Mouse (Mus musculus) erythroblast, adult 5-6 weeks (primary cell): Measurements from ENCODE around the gene Hsf4. TPM values are rescaled to one million over a fixed set of nuclear protein-coding genes. Genes with fewer than 3 reads are reported as not detected.
"Not testable (repeated sequence)": the region's sequence is repeated elsewhere in the genome, so short reads cannot be mapped to it uniquely, and the experiment has no call there.

Experiments
- ATAC-seq: replicated peaks from 2 replicates; pipeline ENCODE4 v1.8.0; 2016; ENCODE audit warnings: moderate number of reproducible peaks, mild to moderate bottlenecking, moderate TSS enrichment, inconsistent platforms; ENCODE audit not compliant: poor library complexity, low FRiP score, severe bottlenecking
- total RNA-seq, 2 experiments: library from RNA; stranded (forward) in 1 of 2; stranded (reverse) in 1 of 2; fragments of 150-400 nt in 1 of 2; fragments of 200-764, 138-1000 nt in 1 of 2; gene quantifications; 2 replicates each; pipeline versions ENCODE4 v1.2.3 to v1.2.4; 2015 to 2017; ENCODE audit warnings: low replicate concordance in 2 of 2

Gene Hsf4
- total RNA-seq, 2 experiments from 2014 or later = not detected

DNA sequence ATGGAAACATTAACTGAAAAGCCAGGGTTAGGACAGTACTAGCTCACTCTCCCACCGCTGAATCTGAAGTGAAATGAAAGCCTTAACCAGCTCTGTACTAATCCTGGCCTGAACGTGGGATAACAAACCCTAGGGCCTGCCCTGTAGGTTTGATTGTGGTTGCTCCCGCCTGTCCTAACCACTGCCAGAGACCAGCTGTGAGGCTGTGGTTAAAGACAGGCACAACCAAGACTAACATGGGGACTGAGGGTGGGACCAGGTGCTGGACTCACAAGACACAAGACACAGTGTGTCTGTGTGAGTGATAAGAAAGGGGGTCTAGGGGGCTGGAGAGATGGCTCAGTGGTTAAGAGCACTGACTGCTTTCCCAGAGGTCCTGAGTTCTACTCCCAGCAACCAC is 11.0 kb downstream of the Hsf4 start:
- ATAC-seq = no peak

DNA sequence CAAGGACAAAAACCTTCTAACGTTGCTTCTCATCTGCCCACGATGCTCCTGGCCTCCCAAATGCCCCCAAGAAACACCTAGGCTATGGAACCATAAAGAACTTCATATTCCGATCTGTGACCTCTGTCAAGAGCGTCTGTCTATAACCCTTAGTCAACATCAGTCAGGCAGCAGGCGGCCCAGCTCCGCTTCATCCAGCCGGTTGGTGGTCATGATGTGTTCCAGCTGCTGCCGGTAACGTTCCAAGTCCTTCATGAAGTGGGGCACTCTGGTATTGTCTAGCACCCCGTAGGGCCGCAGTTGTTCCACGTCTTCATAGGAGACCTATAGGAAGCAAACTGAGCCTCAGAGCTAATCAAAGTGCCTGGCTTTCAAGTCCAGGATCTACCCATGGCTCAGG is 12.2 kb downstream of the Hsf4 start:
- no peak for ATAC-seq

DNA sequence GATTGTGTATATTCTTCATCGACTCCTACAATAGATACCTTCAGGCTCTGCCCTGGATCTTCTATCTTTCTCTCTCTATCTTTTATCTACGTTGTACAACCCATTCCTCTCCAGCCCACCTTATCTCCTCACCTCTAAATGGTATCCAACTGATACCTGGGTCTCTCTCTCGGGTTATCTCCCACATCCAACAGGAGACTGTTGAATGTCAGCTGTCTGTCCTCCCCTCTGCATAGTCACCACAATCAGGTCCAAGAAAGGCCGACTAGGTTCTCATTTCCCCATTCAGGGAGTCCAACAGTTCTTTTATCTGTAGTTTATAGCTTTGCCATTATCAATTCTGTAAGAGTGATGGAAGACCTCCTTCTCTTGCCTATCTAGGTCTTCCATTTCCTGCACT is 12.6 kb downstream of the Hsf4 start:
- no peak for ATAC-seq

DNA sequence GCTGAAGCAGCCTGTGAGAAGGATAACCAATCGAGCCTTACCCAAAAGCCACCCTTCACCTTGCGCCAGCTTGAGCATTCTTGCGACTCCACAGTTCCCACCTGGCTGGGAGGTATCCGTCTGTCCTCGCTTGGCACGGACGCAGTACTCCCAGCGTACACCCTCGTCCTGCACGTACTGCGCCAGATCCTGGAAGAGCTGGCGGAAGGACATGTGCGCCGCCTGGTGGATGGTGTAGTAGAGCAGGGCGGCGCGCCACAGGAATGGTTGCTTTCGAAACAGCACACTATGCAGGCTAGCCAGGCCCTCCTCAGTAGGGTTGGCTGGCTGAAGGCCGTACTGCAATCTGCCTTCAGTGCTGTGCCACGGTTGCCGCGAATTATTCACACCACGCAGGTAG is 13.5 kb downstream of the Hsf4 start:
- peak; percentile 66 for ATAC-seq

DNA sequence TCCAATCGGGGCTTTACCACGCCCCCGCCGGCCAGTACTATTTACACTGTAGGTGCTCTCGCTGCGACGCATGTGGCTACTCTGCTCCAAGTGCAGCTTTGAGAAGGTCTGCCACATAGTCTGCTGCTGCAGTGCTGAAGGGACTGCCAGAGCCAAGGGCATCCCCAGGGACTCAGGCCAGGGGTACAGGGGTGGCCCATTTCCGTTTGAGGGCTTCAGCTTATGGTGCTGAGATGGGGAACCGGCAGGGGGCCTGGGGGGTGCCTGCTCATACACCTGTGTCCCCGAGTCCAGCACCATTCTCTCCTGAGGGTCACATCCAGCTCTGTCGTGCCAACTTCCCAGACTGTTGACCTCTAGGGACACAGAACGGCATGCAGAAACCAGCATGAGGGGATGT is 15.9 kb downstream of the Hsf4 start:
- ATAC-seq = no peak

DNA sequence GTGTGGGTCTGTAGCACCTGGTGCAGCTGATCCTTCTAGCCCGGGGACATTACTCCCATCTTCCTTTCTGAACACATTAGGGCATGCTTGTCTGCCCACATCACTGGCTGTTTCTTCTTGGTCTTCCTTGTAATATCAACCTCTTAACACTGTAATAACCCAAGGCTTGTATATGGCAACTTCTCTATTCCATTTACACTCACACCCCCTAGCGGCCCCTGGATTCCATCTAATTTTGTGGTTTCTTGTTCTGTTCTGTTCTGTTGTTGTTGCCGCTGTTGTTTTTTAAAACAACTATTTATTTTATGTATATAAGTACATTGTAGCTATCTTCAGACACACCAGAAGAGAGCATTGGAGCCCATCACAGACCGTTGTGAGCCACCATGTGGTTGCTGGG is 17.3 kb downstream of the Hsf4 start:
- no peak for ATAC-seq

DNA sequence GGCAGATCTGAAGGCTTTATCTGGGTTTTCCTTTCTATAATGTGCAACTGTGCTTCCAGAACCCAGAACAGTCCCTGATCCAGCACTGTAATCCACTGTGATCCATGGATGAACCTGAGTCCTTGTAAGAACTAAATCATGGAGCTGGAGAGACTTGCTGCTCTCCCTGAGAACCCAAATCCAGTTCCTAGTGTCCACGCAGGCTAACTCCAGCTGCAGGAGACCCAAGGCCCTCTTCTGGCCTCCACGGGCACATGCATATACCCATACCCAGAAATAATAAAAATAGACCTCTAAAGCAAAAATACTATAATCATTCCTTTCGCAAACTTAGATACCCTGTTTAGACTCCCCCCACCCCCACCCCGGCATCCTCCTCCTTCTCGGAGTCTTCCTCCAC is 18.6 kb downstream of the Hsf4 start:
- no peak for ATAC-seq

DNA sequence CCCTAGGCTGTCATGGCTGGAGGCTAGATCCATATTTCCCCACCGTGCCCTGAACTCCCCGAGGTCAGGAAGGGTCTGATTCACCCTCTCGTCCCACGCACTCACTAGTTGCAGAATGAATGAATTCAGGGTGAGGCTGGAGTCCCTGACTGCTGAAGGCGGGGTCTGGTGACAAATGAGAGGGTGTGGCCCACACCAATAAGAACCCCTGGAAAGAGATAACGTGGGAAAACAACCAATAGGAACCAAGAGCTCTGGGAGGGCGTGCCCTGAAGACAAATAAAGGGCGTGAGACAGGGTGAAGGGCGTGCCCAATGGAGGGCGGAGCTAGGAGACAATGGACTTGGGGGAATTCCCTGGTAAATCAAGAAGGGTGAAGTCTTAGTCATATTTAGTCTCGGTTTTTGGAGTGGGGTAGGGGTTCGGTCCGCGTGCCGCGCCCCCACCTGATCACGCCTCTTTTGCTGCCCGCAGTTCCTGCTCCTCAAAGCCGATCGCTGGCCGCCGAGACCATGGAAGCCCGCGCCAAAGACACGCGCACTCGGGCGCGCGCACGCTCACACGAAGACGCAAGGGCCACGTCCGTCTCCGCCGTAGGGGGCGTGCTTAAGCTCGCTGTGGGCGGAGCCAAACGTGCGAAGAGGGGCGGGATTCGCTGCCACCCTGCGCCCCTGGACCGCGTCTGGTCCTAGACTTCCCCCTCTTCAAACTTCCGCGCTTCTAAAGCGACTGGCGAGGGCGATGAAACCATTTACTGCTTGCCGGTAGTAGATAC is 19.5 kb downstream of the Hsf4 start:
- peak; percentile 58 for ATAC-seq

DNA sequence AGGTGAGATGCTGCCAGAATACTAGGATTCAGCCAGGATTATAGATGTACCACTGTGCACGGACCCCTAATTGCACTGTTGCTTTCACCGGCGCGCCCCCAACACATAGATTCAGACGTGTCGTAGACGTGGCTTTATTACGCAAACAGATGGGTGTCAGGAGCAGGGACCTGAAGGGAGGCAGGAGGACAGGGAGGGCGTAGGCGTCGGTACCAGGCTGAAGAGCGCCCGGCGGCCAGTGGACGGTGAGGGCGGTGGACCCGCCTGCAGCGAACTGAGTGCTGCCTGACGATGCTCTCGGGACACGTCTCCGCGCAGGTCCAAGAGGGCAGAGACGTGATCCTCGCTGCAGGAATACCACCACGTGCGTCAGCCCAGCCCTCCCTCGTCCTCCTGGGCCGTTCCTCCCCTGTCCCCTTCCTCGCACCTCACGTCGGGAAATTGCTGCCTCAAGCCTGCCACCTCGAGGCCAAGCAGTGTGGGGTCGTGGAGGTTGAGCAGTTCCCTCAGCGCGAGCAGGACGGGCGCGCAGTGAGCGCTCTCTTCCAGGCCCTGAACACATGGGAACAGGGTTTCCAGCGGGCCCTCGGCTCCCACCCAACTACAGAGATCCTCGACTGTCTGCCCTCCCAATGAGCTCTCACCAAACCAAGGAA is 20.3 kb downstream of the Hsf4 start, which contains the start of gene 4931428F04Rik:
4931428F04Rik (minus strand) TSS at position 60 of the 656 bp plus-strand sequence.
- 0 out of 2 replicates have a peak, but pooled peaks have one; percentile 15 for ATAC-seq

DNA sequence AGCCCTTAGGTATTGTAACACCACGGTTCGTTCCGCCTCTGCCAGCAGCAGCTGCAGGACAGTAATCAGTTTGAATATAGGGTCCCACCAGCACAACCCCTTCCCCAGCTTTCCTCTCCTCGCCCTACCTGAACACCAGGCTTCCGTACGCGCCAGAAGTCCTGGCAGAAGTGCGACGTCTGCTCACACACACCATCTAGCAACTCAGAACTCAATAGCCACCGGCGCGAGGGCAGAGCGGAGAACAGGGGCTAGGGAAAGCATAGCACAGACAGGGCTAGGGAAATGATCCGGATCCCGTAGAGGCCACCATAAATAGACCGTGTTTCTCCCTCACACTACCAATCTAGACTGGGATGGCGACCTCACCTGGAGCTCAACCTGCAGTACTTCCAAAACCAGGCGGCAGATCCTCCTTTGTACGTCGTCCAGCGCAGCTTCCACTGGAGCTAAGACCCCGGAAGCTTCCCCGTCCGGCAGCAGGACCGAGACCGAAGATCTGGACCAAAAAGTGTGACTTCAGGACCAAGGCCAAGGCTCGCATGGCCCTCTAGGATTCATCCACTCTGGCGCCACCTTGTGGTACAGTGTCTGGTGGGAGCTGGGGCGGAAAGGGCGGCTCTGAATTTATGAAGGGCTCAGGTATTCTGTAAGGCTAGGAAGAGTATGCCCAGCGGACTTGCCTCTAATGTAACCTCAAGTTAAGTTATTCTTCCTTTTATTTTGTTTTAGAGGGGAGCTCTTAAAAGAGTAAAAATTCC is 21.1 kb downstream of the Hsf4 start:
- peak; percentile 76 for ATAC-seq

DNA sequence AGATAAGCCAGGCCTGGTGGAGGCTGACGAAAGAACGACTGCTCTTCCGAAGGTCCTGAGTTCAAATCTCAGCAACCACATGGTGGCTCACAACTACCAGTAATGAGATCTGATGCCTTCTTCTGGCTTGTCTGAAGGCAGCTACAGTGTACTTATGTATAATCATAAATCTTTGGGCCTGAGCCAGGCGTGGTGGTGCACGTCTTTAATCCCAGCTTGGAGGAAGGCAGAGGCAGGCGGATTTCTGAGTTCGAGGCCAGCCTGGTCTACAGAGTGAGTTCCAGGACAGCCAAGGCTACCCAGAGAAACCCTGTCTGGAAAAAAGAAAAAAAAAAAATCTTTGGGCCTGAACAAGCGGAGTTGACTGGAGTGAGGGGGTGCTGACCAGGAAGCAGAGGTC is 21.8 kb downstream of the Hsf4 start:
- not testable (repeated sequence) for ATAC-seq

DNA sequence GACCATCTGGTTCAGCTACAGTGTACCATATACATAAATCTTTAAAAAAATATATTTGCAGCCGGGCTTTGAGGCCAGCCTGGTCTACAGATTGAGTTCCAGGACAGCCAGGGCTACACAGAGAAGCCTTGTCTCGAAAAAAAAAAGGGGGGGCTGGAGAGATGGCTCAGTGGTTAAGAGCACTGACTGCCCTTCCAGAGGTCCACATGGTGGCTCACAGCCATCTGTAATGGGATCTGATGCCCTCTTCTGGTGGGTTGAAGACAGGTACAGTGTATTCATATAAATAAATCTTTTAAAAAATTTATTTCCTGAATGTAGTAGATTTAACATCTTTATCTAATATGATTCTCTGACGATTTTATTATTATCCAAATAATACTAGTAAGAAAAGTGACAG is 22.2 kb downstream of the Hsf4 start:
- ATAC-seq = not testable (repeated sequence)

DNA sequence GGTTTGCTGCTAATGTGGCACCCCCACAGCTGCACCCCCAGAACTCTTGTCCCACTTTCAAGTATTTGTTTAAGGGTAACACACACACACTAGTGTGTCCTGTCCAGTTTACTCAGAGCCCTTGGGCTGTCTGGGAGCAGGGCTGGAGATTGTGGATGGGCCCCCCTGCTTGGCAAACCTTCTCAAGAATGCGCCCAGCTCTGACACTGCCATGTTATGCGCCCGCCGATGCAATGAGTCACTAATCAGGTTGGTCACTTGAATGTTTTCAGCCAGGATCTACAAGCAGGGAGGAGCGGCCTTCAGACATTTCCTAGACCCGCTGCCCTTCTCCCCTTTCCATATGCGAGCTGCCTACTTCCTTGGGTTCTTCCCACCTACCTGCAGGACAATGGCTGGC is 22.9 kb downstream of the Hsf4 start:
- no peak for ATAC-seq

DNA sequence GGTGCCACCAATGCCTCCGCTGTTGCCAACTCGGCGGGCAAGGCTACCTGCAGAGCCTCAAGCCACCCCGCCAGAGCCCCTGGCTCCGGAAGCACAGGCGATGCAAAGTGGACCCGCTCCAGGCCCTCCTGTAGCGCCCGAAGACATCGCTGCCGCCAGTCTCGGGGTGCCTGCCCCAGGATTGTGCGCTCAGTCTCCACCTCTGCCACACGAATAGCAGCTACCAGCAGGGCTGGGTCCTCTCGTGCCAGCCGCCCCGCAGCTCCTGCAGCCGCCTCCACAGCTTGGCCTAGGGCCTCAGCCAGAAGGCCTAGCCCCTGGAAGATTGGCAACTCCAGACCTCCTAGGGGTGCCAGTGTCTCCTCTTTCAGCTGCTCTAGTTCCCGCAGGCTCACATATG is 23.8 kb downstream of the Hsf4 start:
- no peak for ATAC-seq

DNA sequence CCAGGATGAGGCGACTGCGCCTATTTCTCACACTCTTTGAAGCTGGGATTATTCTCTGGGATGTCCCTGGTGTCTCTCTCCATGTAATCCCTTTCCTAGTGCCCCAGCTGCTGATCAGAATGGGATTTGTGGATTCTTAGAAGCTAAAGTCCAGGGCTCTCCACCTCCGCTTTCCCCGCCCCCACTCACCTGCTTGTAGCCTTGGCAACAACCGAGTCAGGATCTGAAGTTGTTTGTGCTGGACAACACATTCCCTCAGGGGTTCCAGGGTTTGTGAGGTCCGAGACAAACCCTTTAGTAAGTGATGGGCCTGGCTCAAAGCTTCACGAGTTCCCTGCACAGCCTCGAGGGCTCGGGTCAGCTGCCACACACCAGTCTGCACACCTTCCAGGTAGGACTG is 25.2 kb downstream of the Hsf4 start:
- ATAC-seq = no peak

DNA sequence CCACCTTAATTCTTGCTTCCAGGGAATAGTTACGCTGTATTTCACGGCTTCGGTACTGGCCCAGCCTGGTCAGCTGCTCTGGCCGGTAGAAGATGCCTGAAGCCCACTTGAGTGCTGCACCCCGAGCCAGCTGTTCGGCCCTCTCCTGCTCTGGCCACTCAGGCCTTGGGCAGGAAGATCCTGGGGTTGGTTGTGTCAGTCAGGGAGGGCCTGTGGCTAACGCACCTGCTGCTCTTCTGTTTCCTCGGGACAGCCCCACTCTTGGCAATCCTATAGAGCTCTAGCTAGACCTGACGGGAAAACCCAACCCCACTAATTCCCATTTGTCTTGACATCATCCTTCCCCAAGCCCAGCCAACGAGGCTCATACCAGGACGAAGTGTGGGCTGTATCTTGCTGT is 25.7 kb downstream of the Hsf4 start:
- ATAC-seq = no peak

DNA sequence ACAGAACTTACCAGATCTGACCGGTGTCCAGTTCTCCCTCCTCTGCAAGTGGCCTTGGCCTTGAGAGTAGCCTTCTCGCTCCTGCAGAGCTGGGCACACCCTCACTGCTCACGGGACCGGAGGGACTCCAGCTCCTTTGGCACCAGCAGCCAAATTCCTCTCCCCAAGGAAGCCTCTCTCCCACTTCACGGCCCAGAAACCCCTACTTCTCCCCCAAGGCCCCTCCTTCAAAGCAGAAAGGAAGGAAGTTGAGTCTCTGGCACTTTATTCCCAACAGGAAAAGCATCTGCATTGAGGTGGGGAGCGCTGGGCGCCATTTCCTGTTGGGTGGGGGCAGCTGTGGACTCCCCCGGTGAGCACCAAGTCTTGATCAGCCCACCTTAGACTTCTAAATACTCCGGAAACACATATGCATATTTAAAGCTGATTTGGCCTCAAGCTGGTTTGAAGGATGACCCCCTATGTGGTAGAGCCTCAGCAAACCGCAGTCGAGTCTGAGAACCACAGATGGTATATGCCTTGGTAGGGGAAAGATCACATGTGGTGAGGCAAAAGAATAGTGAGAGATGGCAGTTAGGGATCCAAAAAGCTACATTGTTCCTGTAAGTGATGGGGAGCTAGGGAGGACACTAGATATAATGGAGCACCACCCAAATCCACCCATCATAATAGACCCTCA is 26.4 kb downstream of the Hsf4 start, which contains the start of gene Exoc3l:
Exoc3l (minus strand) TSS at position 207 of the 679 bp plus-strand sequence.
- no peak for ATAC-seq

DNA sequence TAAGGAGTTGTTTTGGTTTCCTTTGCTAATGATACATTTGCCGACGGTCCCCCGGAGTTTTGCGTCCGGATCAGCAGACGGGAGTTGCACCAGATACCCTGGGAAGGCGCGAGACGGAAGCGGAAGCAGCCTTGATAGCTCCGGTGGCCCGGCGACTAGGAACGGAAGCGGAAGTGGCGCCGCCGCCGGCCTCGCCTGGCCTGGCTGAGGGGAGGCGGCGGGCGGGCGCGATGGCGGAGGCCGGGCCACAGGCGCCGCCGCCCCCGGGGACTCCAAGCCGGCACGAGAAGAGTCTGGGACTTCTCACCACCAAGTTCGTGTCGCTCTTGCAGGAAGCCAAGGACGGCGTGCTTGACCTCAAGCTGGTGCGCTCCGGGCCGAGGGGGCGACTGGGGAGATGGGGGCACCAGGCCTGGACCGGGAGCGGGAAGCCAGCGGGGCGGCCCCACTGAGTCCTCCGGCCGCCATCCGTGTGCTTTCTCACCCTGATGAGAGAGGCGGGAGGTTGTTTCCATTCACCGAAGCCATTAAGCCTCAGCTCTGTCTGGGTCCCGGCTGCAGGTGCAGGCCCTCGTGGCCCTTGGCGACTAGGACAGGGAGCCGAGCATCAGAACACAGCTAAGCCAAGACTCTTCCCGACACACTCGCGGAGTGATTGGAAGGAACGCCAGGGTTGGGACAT is 28.1 kb downstream of the Hsf4 start, which contains the start of gene E2f4:
E2f4 (plus strand) TSS at position 153 of the 682 bp plus-strand sequence.
- peak; percentile 73 for ATAC-seq
